In the genomic region with DNA sequence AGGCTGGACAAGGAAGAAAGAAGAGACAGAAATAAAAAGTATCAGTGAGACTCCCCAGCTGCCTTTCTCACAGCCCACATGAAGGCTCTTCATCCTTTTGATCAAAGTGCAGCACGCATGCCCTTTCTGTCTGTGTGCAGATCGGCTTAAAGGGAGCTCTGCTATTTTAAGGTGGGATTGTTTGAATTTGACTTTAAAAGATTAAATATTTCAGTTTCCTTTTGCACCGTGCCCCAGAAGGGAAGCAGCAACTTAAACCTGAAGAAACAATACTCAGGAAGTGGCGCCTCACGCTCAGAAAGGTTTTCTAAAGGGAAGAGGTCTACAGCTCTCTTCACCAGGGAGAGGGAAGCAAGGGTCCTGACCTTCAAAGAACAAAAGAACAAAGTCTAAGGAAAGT, we compare ENCODE assay signal across 12 mouse cellular contexts.
A peak's percentile ranks its signal among the peaks of the same experiment; 100 is the strongest.
DNase-seq lines count a peak whose midpoint lies in the region.
"Had no signal": no experiment of that assay in that cellular context is flagged by ENCODE, and none has a peak within 500 bp of the region (broad histone marks: within the 10 kb centered on the region; RNA-seq: fewer than 3 reads in every experiment).

No protein-coding gene starts in this region.

- peak; percentile 7 for DNase-seq in adrenal gland, adult 2 months
- DNase-seq in adrenal gland, postnatal 25 days: no peak
- peak; percentile 30 for DNase-seq in kidney, postnatal 14 days
- no peak for DNase-seq in kidney, postnatal 4 days
- peak; percentile 20 for DNase-seq in naive thymus-derived CD4-positive, alpha-beta T cell, adult 2 months (ENCODE audit: low read depth)
- DNase-seq in thymus, postnatal 25 days: peak; percentile 43
- DNase-seq in retina, embryonic 14.5 days (ENCODE audit: low spot score): no peak
- DNase-seq in frontal cortex, postnatal 25 days (ENCODE audit: low spot score in 2 of 2): no peak
- DNase-seq: forebrain, postnatal 0 days; gastrocnemius, postnatal 10 days; heart, adult 2 months; heart, postnatal 14 days had no signal

Comparison
In these comparisons a context has a peak if more than half of its experiments do, and no peak if none do; other contexts are left out.
1. DNase-seq: peak in adrenal gland, adult 2 months (single experiment), kidney, postnatal 14 days (single experiment), naive thymus-derived CD4-positive, alpha-beta T cell, adult 2 months (single experiment) and thymus, postnatal 25 days (single experiment); none in adrenal gland, postnatal 25 days (single experiment), kidney, postnatal 4 days (0 of 2), retina, embryonic 14.5 days (single experiment) and frontal cortex, postnatal 25 days (0 of 2).